Mouse (Mus musculus) neutrophil, adult 65 days (primary cell): ENCODE measurements around the gene Nfkbiz. TPM values are rescaled to one million over a fixed set of nuclear protein-coding genes. Genes with fewer than 3 reads are reported as not detected.

ENCODE experiments used
- total RNA-seq: library from RNA; stranded (reverse); gene quantifications from 2 replicates; pipeline ENCODE4 v1.2.4, GENCODE M21; 2023

Nfkbiz gene
- 430 and 497 TPM in 2 replicates for total RNA-seq

GRCm38 (mm10) chr16:55838510-55839474 lies at the start of gene Nfkbiz:
Nfkbiz (minus strand) TSS chr16:55838899.

Other genes starting within 250 kb of the Nfkbiz start
- gene Nxpe3, start 56.4 kb upstream of the Nfkbiz start, total RNA-seq, result 2.2 and 2.4 TPM in 2 replicates
- gene Cep97, start 96.0 kb upstream of the Nfkbiz start, total RNA-seq, result 1.7 and 2.1 TPM in 2 replicates
- 197 and 283 TPM in 2 replicates for gene Rpl24, start 127.4 kb upstream of the Nfkbiz start, total RNA-seq
- gene Zbtb11, start 135.0 kb upstream of the Nfkbiz start, total RNA-seq, result 44.4 and 59.5 TPM in 2 replicates
- 84.7 and 92.5 TPM in 2 replicates for gene Pcnp, start 190.8 kb upstream of the Nfkbiz start, total RNA-seq
- gene Trmt10c, start 198.9 kb upstream of the Nfkbiz start, total RNA-seq, result 7.7 and 8.0 TPM in 2 replicates
- 44.7 and 51.6 TPM in 2 replicates for gene Senp7, start 209.4 kb upstream of the Nfkbiz start, total RNA-seq